Mouse (Mus musculus): ENCODE data around the gene Stk39.

The Stk39 gene

DNA sequence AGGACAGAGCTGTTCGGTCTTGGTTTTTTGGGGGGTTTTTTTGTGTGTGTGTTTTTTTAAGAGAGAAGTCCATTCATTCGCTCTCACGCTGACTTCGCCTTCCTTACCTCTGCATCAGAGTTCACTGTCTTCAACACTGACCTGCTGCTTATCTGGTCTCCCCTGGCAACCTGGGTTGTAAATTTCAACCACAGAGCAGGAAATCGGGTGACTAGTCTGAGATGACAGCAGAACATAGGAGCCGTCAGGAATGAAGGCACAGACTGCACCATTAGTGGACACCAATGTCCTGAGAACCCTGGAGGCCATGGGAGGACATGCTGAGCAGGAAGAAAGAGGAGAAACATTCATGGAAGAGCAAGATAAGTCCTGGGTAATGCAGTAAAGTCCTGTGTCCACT lies 51.1 kb downstream of the Stk39 start:
- no peak for DNase-seq (ENCODE audit: low read depth)

DNA sequence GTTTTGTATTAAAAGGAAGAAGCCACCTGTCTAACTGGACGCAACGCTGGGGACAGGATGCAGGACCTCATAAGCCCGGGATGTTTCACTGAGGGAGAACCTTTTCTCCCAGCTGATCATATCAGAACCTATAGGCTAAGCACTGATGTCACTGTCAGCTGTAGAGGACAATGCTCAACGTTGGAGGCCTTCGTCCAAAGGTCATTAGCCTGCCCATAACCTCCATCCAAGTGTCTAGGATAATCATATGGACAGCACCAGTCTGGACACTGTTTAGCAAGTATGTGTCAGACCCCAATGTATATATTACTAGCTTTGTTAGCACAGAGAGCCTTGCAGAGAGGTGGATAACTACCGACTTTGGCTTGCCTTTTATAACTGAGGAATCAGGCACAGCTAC lies 51.8 kb downstream of the Stk39 start:
- DNase-seq (ENCODE audit: low read depth) = no peak

- DNase-seq (ENCODE audit: low read depth) = no peak
Observed at GRCm38 (mm10) chr2:68419746-68420145, 52.3 kb downstream of the Stk39 start.

- no peak for DNase-seq (ENCODE audit: low read depth)
Observed at GRCm38 (mm10) chr2:68419165-68419564, 52.9 kb downstream of the Stk39 start.

DNA sequence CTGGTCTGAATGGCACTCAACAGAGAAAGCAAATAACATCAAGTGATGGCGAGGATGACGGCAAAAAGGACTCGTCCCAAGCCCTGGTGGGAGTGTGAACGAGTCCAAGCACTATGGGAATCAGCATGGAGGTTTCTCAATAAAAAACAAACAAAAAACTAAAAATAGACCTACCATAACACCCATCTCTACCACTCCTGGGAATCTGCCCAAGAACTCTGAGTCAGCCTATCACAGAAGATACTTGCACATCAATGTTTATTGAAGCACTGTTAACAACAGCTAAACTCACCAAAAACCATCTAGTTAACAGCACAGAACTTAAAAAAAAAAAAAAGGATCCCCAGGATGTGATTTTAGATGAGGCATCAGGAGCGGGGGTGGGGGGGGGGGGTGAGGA lies 55.0 kb downstream of the Stk39 start:
- DNase-seq (ENCODE audit: low read depth) = no peak

DNA sequence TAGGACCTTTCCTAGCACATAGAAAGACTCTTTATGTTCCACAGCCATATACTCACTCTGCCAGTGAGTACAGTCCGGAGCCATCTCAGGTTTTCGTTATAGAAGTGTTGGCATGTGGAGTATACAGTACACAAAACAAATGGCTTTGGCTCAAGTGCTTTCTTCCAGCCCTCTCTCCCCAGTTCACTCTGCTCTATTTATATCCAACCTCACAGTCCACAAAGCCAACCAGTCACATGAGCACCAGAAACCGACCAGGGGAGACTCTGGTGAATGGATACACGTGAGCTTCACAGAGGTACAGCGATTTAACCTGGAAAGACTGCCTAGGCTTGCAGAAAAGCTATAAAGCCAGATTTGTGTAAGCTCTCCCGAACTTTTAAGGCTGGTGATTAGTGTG lies 56.4 kb downstream of the Stk39 start:
- no peak for DNase-seq (ENCODE audit: low read depth)

- DNase-seq (ENCODE audit: low read depth) = no peak
Observed at GRCm38 (mm10) chr2:68412149-68412548, 59.9 kb downstream of the Stk39 start.

GRCm38 (mm10) chr2:68411201-68411600 lies 60.9 kb downstream of the Stk39 start:
- DNase-seq (ENCODE audit: low read depth) = peak; percentile 27

DNA sequence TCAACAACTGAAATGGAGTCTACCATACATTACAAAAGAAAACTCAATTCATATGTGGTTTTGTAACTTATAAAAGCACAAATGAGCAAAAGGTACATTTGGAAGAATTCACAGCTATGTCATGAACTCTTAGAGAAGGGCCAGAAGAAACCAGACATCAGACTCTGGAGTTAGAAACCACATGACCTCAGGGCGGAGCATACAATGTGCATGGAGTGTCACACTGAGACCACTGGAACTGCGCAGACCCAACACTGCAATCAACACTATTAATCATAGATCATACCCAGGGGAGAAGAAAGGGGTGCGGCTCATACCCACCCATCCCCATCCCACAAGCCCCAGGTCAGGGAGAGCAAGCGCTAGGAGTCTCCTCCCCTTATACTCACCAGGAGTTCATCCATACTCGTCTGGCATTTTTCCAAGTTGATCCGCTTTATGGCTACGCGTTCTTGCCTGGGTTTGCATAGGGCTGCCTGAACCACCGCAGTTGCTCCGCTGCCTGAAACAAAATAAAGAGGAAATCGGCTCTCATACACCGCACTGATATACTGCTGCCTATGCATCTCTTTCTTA lies 62.3 kb downstream of the Stk39 start:
- no peak for DNase-seq (ENCODE audit: low read depth)

- no peak for DNase-seq (ENCODE audit: low read depth)
Observed at GRCm38 (mm10) chr2:68408271-68408980, 63.6 kb downstream of the Stk39 start.

- DNase-seq (ENCODE audit: low read depth) = no peak
Observed at GRCm38 (mm10) chr2:68407179-68407950, 64.7 kb downstream of the Stk39 start.

GRCm38 (mm10) chr2:68406571-68407074 lies 65.4 kb downstream of the Stk39 start:
- DNase-seq (ENCODE audit: low read depth) = no peak

DNA sequence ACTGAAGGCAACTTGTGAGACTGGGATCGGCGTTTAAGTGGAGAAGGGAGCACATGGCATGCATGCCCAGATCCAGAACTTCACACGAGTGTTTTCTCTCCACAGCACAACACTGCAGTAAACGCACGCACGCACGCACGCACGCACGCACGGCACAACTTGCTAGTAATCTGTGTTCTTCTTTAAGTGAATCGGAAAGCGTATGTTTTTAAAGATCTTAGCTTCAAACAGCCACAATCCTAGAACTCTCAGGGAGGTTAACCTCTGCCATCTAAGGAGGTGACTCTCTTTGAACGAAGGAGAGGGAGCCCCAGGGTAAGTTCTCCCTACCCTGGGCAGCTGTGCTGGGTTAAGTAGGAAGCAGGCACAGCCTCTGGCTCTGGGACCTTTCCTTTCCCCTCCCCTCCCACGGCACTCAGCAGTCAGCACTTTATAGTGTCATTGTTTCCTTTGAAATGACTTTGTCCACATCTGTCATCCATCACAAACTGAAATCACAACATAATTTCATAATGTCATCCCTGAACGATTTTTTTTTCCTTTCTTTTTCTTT lies 66.8 kb downstream of the Stk39 start:
- DNase-seq (ENCODE audit: low read depth) = no peak

DNA sequence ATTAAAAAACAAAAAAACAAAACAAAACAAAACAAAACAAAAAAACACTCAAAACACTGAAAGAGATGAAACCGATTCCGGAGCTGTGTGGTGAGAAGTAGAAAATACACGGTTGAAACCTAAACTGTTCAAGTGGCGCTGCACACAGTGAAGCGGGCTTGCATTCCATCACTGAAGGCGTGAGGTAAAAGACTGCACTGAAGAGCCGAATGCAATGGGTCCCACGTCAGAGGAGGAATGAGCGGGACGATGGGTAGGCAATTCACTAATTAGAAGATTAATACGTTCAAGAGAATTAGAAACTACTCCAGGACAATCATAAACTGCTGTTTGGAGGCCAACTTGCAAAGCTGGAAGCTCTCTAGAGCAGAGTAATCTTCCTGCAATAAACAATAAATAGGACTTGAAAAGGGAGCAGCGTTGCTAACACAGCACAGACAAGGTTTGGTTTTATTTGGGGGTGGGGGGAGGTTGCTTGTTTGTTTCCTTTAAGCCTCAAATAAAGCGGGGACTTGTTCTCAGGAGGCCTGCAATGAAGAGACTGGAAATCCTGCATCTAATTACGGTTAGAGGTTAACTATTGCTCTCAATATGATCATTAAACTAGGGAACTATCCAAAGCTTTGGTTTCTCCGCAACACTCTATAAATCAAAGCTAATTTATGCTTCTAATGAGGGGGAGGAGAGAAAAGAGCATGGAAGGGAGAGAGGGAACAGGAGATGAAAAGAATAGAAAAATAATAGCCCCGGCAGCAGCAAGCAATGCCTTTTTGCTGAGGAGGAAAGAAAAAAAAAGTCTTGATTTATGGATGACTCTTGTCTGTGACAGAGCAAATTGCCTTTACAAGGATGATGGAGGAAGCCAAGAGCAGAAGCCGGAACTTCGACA lies 67.5 kb downstream of the Stk39 start:
- no peak for DNase-seq (ENCODE audit: low read depth)

- DNase-seq (ENCODE audit: low read depth) = no peak
Observed at GRCm38 (mm10) chr2:68393611-68394549, 78.2 kb downstream of the Stk39 start.

GRCm38 (mm10) chr2:68387824-68388582 lies 84.1 kb downstream of the Stk39 start:
- no peak for DNase-seq (ENCODE audit: low read depth)

GRCm38 (mm10) chr2:68386313-68386863 lies 85.7 kb downstream of the Stk39 start:
- no peak for DNase-seq (ENCODE audit: low read depth)

GRCm38 (mm10) chr2:68385654-68386312 lies 86.3 kb downstream of the Stk39 start:
- DNase-seq (ENCODE audit: low read depth) = no peak

DNA sequence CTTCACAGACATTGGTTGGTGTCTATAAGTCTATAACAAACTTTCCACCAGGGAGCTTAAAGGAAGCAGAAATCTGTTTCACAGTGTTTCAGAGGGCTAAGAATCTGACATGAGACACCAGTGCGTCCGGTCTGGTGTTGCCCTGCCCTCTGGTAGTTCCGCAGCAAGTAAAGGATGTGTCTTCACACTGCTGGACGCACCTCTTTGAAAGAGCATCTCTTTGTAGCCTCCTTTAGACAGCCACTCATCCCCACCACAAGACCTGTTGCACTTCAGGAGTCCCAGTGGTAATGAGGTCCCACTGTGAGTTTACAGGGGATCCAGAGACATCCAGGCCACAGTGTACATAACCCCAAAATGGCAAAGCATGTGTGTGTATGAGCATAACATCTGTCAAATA lies 88.1 kb downstream of the Stk39 start:
- no peak for DNase-seq (ENCODE audit: low read depth)

All from fibroblast of lung, adult 2 months (primary cell).